Mouse (Mus musculus) adrenal gland, postnatal 10 days (tissue): ENCODE data around the gene Slc22a5. TPM values are rescaled to one million over a fixed set of nuclear protein-coding genes. Genes with fewer than 3 reads are reported as not detected.

Experiments used
- DNase-seq: peaks from one replicate; pipeline ENCODE4 v3.0.0; 2021; ENCODE audit warnings: mixed read lengths
- long read RNA-seq, 2 experiments: library from polyadenylated mRNA; stranded (forward); transcript quantifications; one replicate each; pipeline ENCODE4 v2.0.0; 2021
- total RNA-seq, 2 experiments: library from RNA; stranded (reverse); gene quantifications; 2 replicates each; pipeline ENCODE4 v1.2.3; 2021

Slc22a5 gene
- 10 to 100 TPM; 33.7 to 40.7 TPM for total RNA-seq
- long read RNA-seq, experiment 1, transcript Slc22a5-201 (10 exons, 3,062 nt) = major isoform, 49 of 81 reads
- long read RNA-seq, experiment 1, partial matches to known transcripts = 16 of 81 reads
- long read RNA-seq, experiment 1, other reads (novel, unspliced or antisense) = 16 of 81 reads
- long read RNA-seq, experiment 2, transcript Slc22a5-201 (10 exons, 3,062 nt) = major isoform, 63 of 82 reads
- long read RNA-seq, experiment 2, partial matches to known transcripts = 6 of 82 reads
- long read RNA-seq, experiment 2, other reads (novel, unspliced or antisense) = 13 of 82 reads

GRCm38 (mm10) chr11:53891505-53892451, at the start of gene Slc22a5:
Gene Slc22a5 (minus strand): TSS chr11:53891660.
- DNase-seq = peak; percentile 99

- peak; percentile 31 for DNase-seq
These were observed 40.5 kb upstream of the Slc22a5 start for GRCm38 (mm10) chr11:53931944-53932318.

GRCm38 (mm10) chr11:53931091-53931943, 39.9 kb upstream of the Slc22a5 start:
- DNase-seq = peak; percentile 75

- DNase-seq = no peak
These were observed 38.3 kb upstream of the Slc22a5 start for GRCm38 (mm10) chr11:53929741-53930140.

- no peak for DNase-seq
These were observed 37.1 kb upstream of the Slc22a5 start for GRCm38 (mm10) chr11:53928585-53928984.

- no peak for DNase-seq
These were observed 34.8 kb upstream of the Slc22a5 start for GRCm38 (mm10) chr11:53926303-53926702.

- no peak for DNase-seq
These were observed 27.4 kb upstream of the Slc22a5 start for GRCm38 (mm10) chr11:53918851-53919250.

GRCm38 (mm10) chr11:53911011-53911410, 19.6 kb upstream of the Slc22a5 start:
- no peak for DNase-seq

- DNase-seq = no peak
These were observed 17.2 kb upstream of the Slc22a5 start for GRCm38 (mm10) chr11:53908686-53909085.

GRCm38 (mm10) chr11:53904534-53904925, 13.1 kb upstream of the Slc22a5 start:
- no peak for DNase-seq

GRCm38 (mm10) chr11:53903781-53904533, 12.5 kb upstream of the Slc22a5 start:
- peak; percentile 70 for DNase-seq

- DNase-seq = no peak
These were observed 11.3 kb upstream of the Slc22a5 start for GRCm38 (mm10) chr11:53902741-53903140.

- DNase-seq = no peak
These were observed 9.5 kb upstream of the Slc22a5 start for GRCm38 (mm10) chr11:53900991-53901390.

GRCm38 (mm10) chr11:53899981-53900380, 8.5 kb upstream of the Slc22a5 start:
- no peak for DNase-seq

GRCm38 (mm10) chr11:53899004-53899403, 7.5 kb upstream of the Slc22a5 start:
- no peak for DNase-seq

- DNase-seq = no peak
These were observed 5.5 kb upstream of the Slc22a5 start for GRCm38 (mm10) chr11:53896935-53897334.

GRCm38 (mm10) chr11:53893451-53893850, 2.0 kb upstream of the Slc22a5 start:
- no peak for DNase-seq

- DNase-seq = no peak
These were observed 1.4 kb upstream of the Slc22a5 start for GRCm38 (mm10) chr11:53892716-53893416.

GRCm38 (mm10) chr11:53890906-53891504, 455 bp downstream of the Slc22a5 start:
- no peak for DNase-seq

GRCm38 (mm10) chr11:53890225-53890624, 1.2 kb downstream of the Slc22a5 start:
- DNase-seq = no peak
